Mouse (Mus musculus): ENCODE data around the gene Sik1.

Gene Sik1

DNA sequence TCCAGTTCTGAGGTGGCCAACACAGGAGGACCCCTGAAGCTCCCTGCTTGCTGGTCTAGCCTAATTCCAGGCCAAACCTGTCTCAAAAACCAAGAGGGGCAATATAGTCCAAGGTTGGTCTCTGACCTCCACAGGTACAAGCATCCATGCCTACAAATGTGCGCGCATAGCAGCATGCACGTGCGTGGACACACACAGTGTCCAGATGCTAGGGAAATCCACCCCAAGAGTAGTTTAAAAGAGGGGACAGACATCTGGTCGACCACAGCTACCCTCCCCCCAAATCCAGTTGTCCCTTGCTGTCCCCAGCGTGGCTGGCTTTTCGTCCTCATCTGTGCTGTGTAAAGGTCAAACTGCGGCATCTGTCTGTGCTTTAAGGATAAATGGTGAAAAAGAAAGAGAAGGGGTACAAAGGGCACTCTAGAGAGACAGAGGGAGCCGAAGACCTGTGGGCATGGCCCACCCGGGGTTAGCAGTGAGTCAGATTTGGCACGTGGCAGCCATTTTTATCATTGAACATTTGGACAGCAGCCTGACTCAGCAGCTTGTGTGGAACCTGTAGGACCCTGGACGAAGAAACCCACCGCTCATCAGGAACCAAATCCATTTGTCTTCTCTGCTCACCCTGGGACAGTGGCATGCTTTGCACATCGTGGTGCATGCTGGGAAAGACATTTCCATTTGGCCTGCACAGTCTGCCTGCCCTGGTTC, 23.6 kb downstream of the Sik1 start:
- DNase-seq = no peak

DNA sequence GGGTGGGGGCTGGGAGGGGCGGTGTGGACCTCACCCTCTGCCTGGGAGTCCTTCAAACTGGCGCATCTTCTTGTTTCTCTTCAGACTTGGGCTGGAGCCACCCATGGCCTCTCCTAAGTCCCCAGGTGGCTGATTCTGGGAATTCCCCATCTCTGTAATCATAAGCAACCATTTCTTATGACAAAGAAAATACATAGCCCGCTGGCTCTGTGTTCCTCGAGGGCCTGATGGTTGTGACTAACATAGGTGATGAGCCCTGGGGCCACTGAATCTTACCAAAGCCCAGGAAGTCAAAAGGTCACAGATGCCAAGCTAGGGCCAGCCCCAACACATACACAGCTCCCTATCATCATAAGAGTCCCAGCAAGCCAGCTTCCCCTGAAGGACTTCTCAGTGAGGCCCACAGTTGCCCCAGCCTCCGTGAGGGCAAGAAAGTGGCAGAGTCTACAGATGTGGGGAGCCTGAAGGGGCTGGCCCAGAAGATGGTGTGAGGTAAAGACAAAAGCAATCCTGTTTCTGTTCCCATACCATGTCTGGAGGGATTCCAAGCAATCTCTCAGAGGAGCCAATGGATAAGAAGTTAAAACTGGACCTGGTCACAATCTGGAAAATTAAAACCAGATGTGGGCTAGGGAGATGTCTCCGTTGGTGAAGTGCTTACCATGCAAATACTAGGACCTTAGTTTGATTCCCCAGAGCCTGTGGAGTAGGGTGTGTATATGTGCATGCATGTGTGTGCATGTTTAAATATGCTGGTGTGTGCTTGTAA, 24.3 kb downstream of the Sik1 start:
- peak; percentile 39 to 45 for DNase-seq

DNA sequence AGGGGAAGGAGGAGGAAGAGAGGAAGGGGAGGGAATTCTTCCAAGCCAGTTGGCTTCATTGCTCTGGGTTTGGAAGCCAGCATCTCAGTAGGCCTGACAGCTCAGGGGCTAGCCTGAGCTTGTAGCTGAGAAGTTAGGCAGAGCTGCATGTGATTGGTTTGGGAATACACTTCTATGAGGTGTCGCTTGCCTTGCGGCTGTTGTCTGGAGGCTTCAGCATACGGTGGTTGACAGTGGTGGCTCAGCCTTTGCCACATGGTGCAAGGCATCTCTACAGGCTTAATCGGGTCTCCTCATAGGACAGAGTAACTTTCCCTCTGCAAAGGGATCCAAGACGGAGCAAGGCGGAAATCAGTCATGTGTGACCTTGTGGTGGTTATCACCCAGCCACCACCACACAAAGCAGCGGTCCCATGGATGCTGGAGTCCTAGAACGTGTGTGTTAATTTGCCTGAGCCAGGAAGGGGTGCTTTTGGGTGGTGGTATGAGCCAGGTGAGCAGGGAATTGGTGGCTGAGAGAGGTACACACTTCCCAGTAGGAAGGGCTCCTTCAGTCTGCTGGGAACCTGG, 25.0 kb downstream of the Sik1 start:
- DNase-seq = no peak

DNA sequence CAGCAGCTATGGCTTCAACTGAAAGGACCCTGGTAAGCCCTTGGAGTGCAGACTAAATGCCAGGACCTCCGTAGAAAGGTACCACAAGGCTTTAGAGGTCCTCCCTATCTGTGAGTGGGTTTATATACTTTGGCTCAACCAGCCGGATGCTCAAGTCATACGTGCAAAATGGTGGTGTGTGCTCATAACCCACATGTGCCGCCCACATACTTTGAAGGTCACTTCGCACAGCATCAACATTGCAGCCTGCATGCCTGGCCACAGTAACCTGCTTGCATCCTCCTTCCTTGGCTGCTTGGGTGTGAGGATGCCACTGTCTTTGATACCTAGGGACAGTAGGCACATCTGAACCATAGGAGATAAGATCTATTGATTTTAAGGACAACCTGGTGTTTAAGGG, 26.7 kb downstream of the Sik1 start:
- DNase-seq = no peak

DNA sequence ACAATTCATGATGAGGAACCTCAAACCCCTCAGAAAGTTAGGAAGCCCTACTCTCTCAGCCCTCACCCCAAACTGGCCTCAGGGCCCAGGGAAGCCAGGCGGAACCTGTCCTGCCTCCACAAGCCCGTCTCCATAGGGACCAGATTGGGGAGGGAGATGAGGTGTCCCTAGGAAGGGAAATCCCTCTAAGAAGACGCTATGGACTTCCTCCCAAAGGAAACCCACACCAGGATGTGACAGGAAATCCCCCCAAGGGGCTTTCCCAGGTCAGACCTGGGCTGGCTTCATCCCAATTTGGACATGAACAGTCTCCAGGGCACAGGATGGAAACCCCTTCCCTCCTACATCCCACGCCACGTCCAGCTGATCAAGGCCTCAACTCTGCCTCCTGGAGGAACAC, 27.5 kb downstream of the Sik1 start:
- DNase-seq = no peak

DNA sequence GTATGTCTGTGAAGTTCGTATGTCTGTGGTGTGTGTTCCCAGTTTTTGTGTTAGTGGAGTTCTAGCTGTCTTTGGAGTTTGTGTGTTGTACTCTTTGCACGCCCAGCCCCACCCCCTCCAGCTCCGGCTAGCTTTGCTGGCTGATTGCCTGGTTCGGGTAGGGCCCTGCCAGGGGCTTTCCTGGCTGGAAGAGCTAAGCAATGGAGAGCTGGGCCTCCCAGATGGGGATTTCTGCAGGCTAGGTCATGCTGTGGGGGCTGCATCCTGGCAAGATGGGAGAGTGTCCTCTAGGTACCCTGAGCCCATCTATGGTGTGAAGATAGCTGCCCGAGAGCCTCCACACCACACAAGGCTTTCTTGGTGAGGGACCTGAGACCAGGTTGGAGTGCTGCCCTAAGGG, 28.4 kb downstream of the Sik1 start:
- no peak for DNase-seq

DNA sequence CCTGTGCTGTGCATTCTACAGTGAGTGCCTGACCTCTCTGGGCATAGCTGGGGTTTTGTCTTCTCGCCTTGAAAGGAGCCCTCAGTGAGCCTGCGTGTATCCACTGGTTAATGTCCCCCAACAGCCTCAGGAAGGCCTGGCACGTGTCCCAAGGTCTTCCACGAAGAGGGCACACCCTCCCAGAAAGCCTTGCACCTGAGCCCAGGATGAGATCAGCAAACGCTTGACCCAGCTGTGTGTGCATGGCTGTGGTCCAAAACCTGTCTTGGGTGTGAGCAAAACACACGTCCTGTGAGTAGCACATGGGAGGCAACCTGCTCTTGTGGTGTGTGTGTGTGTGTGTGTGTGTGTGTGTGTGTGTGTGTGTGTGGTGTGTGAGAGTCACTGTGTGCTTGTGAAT, 28.9 kb downstream of the Sik1 start:
- no peak for DNase-seq

DNA sequence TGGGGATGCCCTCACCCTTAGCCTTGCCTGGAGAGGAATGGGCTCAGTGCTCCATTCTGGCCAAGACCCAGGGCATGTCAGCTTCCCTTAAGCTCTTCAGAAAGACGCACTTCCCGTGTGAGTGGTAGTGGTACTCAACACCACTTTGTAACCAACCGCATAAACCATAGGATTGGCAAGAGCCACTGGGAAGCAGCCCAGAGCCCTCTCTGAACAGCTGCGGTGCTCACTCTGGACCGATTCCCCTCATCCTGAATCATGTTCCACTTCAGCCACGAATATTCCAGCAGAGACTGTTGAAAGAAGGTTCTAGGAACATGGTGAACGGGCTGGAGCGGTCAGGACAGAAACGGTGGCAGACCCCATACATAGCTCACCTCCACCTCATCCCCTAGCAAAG, 29.9 kb downstream of the Sik1 start:
- no peak for DNase-seq

DNA sequence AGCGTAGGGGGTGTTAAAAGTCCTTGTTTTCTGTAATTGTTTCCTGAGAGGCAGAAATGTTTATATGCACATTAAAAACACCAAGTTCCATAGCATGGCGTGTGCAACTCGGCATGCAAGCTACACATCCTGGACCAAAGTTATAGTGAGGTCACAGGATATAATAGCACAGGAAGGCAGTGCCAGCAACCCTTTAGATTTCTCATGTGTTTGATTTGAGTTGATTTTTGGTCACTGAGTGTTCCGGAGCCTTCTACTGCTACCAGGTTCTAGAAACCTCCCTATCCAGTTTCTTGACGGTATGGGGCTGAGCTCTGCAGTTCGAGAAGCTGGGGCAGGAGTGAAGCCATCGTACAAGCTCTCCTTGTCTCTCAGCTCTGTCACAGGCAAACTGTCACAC, 30.8 kb downstream of the Sik1 start:
- DNase-seq = no peak

DNA sequence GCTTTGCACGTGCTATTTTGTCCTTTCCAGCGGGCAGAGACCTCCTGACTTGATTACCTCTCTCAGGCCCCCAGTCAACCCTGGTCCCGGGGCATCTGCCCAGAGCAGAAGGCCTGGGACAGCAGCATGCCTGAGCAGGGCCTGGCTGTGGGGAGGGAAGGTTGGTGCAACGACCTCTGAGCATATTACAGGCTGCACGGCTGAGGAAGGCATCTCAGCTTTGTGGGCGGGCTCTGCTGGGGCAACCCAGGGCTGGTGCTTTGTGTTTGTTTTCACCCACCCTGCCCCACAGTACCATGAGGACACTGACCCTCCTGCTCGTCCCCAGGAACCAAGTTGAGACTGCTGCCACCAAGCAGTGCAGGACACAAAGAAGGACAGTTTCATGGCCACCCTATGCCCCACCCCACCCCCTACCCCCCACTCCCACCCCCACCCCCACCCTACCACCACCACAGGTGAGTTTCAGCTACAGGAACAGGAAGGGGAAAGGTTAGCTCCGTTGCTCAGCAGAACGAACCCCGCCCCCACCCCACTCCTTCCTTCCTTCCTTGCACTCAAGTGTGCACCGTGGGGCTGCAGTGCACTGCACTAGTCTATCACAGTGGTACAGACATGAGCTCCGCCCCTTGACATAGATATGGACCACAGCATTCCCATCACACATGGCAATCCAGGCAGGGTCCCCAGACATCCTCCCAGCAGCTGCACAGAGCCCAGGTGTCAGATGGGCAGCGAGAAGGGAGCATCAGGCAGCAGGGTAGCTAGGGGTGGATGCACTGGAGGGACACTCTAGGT, 34.3 kb downstream of the Sik1 start:
- peak; percentile 56 to 59 for DNase-seq

DNA sequence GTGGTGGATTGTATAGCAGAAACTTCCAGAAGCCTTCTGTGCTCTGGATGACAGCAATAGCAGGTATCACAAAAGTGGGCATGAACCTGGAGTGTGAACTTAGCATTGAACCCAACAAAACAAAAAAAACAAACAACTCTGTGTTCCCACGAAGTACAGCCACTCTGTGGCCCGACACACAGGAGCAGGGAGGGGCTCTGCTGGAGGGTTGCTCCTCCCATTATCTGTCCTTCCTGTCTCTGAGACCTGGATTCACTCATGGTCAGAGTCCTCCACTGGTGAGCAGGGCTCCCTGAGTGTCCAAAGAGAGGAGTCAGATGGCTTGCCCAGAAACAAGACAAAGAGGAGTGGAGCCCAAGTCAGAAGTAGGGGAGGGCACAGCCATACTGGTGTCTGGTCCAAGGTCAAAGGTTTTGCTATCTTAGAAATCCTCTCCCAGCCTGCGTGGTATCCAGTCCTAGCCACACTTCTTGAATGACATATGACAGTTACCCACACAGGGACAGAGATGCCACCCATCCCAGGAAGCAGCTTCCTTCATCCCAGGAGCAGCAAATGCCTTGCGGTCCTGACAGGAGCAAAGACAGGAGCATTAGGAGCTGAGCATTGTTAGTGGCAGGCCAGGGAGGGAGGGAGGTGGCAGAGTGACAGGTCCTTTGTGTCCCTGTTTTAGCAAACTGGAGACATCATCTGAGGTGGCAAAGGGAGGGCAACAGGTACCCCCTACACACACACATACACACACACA, 35.3 kb downstream of the Sik1 start:
- DNase-seq = no peak

DNA sequence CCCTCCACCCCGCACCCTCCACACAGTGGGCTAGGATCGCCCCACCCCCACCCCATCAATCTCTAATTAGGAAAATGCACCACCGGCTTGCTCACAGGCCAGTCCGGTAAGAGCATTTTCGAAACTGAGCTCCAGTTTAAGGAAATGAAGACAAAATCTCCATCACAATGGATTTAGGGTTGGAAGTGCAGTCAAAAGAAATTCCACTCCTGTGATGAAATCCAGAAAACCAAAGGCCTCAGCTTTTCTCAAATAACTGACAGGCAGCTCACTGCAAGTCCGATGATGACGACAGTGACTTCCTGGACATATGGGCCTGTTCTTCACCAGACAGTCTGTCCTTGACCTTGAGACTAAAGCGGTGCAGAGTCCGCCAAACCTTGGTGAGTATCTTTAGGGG, 36.2 kb downstream of the Sik1 start:
- DNase-seq = no peak

DNA sequence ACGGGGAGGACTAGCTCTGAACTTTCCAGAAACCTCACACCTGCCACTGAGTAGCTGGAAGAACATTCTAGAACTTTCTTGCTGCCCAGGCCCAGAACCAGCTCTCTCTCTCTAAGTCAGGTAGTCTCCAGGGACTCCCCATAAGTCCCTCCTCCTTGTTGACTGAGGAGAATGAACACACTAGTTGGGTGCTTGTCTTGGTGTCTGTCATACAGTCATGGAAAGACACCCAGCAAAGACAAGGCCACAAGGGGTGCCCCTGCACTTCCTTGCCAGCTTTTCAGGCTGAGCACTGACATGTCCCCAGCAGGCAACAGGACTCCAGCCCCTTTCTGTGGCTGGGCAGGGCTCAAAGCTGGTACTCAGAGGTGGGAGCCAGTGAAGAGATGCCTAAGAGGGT, 37.8 kb downstream of the Sik1 start:
- DNase-seq = peak in 1 of 2 experiments; percentile 35

DNA sequence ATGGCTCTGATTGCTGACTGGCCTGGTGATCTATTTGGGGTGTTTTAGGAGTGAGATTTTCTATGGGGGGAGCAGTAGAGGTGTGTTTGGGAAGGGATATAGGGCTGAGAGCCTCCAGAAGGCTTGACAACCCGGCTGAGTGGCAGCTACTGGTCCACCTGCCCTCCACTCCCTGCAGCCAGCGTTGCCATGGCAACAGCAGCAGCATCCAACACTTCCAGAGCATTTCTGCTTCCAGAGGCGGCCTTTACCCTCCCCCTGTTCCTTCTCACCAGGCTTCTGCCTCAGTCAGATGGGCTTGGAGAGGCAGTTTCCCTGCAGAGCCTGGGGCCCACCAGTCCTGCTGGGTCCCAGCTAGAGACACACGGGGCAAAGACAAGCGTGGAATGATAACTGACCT, 38.4 kb downstream of the Sik1 start:
- no peak for DNase-seq

DNA sequence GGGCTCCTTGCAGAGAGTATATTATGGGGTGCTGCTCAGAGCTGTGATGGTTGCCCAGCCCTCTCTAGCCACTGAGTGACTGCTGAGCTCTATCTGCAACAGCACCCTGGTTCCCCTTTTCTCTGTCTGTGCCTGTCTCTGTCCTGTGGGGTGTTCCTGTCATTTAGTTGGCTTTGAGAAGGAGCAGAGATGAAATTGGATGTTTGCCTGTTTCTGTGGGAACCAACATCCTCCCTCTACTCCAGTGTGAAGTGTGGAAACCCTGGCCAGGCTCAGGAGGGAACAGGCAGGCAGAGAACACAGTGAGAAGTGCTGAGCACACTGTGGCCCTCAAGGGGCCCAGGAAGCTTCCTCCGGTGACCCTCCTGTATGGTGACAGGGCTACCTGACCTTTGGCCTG, 40.8 kb downstream of the Sik1 start:
- no peak for DNase-seq

DNA sequence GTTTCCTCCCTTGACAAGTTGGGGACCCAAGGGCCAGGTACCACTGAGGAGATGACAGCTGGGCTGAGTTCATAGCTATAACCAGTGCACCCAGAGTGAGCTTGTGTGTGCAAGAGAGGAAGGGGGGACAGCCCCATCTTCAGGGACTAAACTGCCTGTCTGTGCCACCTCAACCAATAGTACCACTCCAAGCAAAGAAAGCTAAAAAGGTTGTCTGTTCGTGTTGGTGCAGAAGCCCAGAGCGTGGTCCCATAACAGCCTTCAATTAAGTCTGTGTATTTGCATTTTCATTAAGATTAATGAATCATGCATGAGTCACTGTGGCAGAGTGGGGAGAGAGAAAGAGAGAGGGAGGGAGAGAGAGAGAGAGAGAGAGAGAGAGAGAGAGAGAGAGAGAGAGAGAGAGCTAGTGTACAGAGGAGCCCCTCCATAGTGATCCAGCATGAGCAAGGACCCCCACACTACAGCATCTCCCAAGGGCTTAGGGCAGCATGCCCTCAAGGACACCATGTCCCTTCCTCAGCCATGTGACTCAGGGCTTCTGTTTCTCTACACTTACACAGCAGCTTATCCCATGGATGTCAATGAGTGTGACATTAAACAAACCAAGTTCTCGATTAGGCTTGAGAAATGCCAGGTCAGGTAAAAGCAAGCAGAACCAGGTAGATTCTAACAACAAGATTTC, 41.5 kb downstream of the Sik1 start:
- no peak for DNase-seq

DNA sequence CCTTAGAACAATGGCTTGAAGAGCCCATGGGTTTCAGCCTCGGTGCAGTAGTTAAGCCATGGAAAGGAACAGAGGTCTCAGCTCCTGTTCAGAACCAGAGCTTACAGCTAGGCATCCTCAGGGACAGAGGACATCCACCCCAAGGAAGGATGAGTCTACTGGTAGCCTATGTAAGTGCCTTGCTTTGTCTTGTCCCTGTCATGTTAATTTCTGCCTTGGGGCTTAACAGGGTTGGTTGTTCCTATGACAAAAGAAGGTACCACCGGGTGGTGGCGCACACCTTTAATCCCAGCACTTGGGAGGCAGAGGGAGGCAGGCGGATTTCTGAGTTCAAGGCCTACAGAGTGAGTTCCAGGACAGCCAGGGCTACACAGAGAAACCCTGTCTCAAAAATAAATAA, 44.3 kb downstream of the Sik1 start:
- DNase-seq = no peak

DNA sequence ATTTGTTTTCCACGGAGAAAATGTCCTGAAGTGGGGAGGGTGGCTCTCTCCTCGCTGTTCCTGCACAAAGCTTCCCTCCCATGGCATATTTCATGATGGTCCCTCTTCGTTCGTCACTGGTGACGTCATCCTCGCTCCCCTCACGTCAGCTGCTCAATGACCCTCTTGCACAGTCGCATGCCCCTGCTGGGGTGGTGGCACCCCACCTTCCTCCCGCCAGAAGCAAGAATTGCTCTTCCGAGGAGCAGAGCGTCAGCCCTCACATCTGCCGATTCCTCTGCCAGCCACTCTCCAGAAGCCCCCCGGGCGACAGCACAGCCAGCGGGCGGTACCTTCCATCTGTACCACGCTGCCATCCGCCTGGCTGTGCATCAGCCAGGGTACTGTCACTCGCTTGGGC, 45.7 kb downstream of the Sik1 start:
- no peak for DNase-seq

DNA sequence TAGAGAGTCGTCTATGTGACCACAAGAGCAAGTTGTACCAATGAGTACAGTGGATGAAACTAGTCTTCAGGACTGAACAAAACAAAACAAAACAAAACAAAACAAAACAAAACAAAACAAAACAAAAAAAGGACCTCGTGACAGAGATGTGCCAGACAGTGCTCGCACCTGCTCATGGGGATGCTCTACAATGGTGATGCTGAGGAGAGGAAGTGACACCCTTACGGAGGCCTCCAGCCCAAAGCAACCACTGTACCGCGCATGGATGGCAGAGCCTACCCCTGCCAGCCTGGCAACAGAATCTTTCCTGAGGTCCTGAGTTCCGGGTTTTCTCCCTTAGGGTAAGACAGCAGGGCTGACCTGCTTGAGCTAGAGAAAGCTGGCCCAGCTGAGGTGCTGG, 46.5 kb downstream of the Sik1 start:
- DNase-seq = peak; percentile 62 to 64

DNA sequence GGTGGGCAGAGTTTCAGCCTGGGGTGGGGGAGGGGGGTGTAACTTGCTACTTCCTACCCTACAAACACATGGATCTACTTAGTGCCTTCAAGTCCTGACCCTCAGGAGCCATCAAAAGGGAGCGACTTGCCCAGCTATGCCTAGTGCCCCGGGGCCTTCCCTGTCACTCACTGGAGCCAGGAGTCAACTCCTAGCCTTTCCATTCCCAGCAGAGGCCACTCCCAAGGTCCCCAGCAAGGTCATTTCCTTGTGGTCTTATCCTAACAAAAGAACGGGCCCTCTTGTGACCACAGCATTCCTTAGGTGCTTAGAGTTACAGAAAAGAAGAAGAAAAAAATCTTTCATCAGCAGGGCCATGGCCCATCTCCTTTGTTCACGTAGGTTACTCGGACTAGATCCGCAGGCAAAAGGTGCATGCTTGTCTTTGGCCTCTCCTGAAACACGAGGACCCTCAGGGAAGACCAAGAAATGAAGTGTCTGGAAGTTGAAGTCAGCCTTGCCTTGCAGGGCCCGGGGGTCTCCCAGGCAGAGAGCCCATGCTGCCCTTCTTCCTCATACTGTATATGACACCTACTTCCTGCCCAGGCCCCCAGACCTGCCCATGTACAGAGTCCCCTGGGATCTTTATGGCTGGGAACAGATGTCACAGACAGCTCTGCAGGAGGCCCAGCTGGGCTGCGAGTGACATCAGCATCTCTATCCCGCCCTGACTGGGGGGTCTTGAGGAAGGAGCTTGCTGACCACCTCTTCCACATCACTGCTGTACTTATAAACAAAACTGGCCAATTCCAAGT, 47.3 kb downstream of the Sik1 start:
- peak; percentile 64 for DNase-seq

DNA sequence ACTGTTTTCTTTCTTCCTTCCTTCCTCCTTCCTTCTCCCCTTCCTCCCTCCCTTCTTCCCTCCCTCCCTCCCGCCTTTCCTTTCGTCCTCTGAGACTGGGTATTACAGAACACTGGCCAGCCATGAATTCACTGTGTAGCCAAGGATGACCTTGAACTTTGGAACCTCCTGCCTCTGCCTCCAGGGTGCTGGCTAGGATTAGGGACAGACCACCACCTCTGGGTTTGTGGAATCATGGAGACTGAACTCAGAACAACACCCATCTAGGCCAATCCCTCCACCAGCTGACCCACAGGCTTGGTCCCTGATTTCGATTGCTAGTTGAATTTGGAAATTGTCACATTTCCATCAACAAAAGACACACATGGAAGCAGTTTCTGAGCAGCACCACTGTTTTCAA, 49.1 kb downstream of the Sik1 start:
- DNase-seq = no peak
